Mouse (Mus musculus) G1E-ER4 (cell line): ENCODE measurements around the gene Riox1. TPM values are rescaled to one million over a fixed set of nuclear protein-coding genes. Genes with fewer than 3 reads are reported as not detected.
A peak's percentile ranks its signal among the peaks of the same experiment; 100 is the strongest.

Experiments
- GATA1 ChIP-seq: IDR thresholded peaks from one replicate; pipeline ENCODE4 v1.8.0; 2012; ENCODE audit warnings: low read length, inconsistent platforms
- polyA plus RNA-seq: library from polyadenylated mRNA; stranded (reverse); fragments of >175 nt; gene quantifications from 2 replicates; pipeline ENCODE4 v1.2.3, GENCODE M21; 2012

The Riox1 gene
- polyA plus RNA-seq, 1 experiment: 95.7 TPM

DNA sequence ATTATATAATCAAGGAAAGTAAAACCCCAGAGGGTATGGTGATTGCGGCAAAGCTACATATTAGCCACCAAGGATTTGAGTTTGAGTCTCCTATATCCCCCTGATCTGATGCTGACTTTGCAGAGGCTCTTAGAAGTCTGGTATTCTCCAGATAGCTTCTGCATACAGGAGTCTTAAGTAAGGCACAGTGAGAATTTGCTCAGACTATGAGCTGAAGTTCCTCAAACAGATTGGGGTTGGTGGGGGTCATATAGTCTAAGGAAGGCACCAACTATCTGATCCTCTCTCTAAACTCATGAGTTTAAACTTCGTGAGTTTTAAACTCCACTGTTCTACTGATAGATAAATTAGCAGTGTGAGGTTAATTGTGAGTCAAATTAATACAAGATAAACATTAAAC is 11.1 kb upstream of the Riox1 start:
- TF ChIP-seq GATA1: no peak

DNA sequence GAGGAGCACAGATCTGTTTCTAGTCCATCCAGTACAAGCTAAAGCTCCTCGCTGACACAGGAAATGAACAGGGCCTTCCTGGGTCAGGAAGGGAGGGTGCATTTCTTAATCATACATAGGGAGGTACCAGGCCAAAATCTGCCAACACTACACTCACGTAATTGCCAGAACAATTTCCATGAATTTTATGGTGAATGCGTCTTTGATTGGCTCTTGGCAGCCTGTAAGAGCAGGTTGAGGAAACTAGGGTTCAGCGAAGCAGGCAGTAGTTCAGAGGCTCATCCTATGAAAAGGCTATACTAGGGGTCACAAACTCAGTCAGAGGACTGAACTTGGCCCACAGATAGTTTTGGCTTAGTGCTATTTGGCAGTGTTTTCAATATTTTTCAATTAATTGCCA is 10.4 kb upstream of the Riox1 start:
- TF ChIP-seq GATA1: no peak

GRCm38 (mm10) chr12:83941938-83942337 is 8.5 kb upstream of the Riox1 start:
- peak; percentile 19 for TF ChIP-seq GATA1

DNA sequence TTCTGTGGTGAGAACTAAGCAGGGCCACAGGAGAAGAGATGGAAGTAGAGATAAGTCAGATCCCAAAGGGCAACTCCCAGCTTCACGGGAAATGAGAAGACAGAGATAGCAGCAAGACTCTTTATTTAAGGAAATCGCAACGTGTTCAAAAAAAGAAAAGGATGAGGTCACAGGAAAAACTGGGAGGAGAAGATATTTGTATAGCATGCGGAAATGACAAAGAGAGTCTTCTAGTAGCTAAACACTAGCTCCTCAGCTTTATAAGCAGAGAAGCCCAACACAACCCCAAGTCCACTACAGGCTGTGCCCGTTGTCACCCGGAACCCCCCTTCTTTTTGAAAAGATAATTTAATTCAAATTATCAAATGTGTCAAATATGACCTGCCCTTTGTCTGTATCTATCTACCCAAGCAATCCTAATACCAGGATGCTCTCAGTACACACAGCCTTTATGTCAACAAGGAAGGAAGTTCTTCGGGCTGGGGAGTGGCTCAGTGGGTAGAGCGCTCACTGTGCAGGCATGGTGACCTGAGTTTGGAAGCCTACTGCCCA is 3.1 kb upstream of the Riox1 start:
- no peak for TF ChIP-seq GATA1

DNA sequence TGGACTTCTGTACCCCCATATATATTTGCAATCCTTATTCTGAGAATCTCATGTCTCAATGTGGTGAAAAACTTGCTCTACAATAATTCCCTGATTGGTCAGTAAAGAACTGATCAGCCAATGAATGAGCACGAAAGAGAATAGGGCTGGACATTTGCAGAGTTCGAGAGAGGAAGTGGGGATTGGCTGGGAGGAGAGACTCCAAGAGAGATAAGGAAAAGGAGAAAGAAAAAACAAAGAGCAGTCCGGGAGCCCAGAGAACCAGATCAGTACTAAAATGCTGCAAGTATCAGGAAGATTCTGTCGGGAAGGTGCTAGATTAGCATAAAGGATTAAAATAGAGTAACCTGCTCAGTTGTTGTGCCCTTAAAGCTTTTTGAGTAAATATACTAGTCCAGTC is 1.4 kb upstream of the Riox1 start:
- TF ChIP-seq GATA1: no peak

- no peak for TF ChIP-seq GATA1
Observed at GRCm38 (mm10) chr12:83949776-83950492, 474 bp upstream of the Riox1 start.

GRCm38 (mm10) chr12:83950840-83951701 is 663 bp downstream of the Riox1 start:
- TF ChIP-seq GATA1: no peak

DNA sequence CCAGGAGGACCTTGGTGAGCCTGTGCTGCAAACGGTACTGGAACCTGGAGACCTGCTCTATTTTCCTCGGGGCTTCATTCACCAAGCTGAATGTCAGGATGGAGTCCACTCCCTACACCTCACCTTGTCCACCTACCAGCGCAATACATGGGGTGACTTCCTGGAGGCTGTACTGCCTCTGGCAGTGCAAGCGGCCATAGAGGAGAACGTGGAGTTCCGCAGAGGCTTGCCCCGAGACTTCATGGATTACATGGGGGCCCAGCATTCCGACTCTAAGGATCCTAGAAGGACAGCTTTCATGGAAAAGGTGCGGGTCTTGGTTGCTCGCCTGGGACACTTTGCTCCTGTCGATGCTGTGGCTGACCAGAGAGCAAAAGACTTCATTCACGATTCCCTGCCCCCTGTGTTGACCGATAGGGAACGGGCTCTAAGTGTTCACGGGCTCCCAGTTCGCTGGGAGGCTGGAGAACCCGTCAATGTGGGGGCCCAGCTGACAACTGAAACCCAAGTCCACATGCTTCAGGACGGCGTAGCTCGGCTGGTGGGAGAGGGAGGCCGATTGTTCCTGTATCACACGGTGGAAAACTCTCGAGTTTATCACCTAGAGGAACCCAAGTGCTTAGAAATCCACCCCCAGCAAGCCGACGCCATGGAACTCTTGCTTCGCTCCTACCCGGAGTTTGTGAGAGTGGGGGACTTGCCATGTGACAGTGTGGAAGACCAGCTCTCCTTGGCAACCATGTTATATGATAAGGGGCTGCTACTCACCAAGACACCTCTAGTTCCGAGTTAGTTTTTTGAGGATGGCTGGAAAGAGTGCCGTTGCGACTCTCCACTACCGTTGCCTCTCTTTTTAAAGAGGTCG is 1.5 kb downstream of the Riox1 start:
- TF ChIP-seq GATA1: no peak

- TF ChIP-seq GATA1: no peak
Observed at GRCm38 (mm10) chr12:83958278-83958677, 7.9 kb downstream of the Riox1 start.

DNA sequence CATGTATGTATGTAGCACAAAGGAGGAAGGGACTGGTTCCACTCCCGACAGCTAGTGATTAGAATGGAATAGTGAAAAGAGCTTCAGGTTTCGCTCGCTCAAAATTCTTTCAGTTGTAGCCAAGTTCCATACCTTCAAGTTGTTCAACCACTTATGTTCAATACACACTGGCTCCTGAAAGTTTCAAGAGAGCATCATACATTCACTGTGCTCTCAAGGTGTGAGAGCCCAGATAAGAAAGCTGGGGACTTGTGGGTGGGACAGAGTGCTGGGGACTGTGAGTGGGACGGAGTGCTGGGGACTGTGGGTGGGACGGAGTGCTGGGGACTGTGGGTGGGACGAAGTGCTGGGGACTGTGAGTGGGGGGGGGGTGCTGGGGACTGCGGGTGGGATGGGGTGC is 14.8 kb downstream of the Riox1 start:
- no peak for TF ChIP-seq GATA1

- no peak for TF ChIP-seq GATA1
Observed at GRCm38 (mm10) chr12:83972117-83972516, 21.7 kb downstream of the Riox1 start.

GRCm38 (mm10) chr12:83978862-83979261 is 28.5 kb downstream of the Riox1 start:
- TF ChIP-seq GATA1: no peak

- TF ChIP-seq GATA1: no peak
Observed at GRCm38 (mm10) chr12:83981615-83982014, 31.2 kb downstream of the Riox1 start.

DNA sequence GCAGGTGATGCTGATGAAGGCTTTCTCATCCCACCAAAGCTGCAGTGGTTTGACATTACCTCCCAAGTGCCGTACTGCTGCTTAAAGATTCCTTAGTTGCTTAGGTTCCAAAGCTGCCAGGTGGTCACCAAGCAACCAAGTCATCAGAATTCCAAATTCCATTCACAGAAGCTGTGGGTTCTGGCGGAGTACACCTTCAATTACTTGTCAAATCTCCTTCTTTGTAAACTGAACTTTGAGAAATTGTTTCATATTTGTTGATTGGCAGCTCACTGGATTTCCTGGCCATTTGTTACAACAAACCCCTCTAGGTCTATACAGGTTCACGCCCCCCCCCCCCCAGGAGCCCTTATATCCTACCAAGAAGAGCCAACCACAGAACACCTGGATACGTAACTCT is 34.3 kb downstream of the Riox1 start, which contains the start of gene Heatr4:
Gene Heatr4, minus strand, starts transcription at position 101 of the 400 bp plus-strand sequence.
- TF ChIP-seq GATA1: no peak

DNA sequence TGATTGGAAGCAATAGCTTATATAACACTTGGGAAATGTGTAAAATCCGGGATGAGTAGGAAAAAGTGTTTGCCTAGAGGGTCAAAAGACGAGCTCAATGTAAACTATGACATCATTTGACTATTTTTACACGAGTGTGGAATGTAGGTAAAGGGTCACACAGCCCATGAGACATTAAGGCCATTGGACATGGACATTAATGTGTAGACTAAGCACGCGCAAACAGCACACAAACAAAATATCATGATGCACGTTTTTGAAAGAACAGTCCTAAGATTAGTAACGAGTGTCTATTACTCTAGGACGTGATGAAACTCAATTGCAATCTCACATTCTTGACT is 36.8 kb downstream of the Riox1 start:
- TF ChIP-seq GATA1: no peak
